Mouse (Mus musculus) heart, embryonic 11.5 days (tissue): Measurements from ENCODE around the gene Ttc21a. TPM values are rescaled to one million over a fixed set of nuclear protein-coding genes. Genes with fewer than 3 reads are reported as not detected.
A peak's percentile ranks its signal among the peaks of the same experiment; 100 is the strongest.

Experiments
- ATAC-seq: fragments of 200-750 bp; cut with Nextera tagmentation; replicated peaks from 2 replicates; pipeline ENCODE4 v1.8.0; 2017; ENCODE audit warnings: moderate library complexity; ENCODE audit not compliant: insufficient number of reproducible peaks, low FRiP score, low TSS enrichment
- H3K27ac ChIP-seq: fragments of 300-500 bp; sonication (generic); 2 replicates; pipeline ENCODE4 v1.5.1; 2014; ENCODE audit warnings: mild to moderate bottlenecking, low read depth, low read length
- H3K27me3 ChIP-seq: fragments of 300-500 bp; sonication (generic); 2 replicates; pipeline ENCODE4 v1.6.1; 2014; ENCODE audit warnings: mild to moderate bottlenecking, low read length, mixed read lengths; ENCODE audit not compliant: control insufficient read depth, insufficient read depth
- H3K36me3 ChIP-seq: fragments of 300-500 bp; sonication (generic); 2 replicates; pipeline ENCODE4 v1.6.1; 2014; ENCODE audit warnings: mild to moderate bottlenecking, low read length, moderate library complexity, mixed read lengths; ENCODE audit not compliant: control insufficient read depth, insufficient read depth
- H3K4me1 ChIP-seq: fragments of 300-500 bp; sonication (generic); 2 replicates; pipeline ENCODE4 v1.6.1; 2014; ENCODE audit warnings: low read length; ENCODE audit not compliant: control insufficient read depth, insufficient read depth
- H3K4me2 ChIP-seq: fragments of 300-500 bp; sonication (generic); 2 replicates; pipeline ENCODE4 v1.6.1; 2014; ENCODE audit warnings: mild to moderate bottlenecking, moderate library complexity
- H3K4me3 ChIP-seq: fragments of 300-500 bp; sonication (generic); 2 replicates; pipeline ENCODE4 v1.5.1; 2014; ENCODE audit warnings: low read depth, low read length
- H3K9ac ChIP-seq: fragments of 300-500 bp; sonication (generic); 2 replicates; pipeline ENCODE4 v1.6.1; 2014; ENCODE audit warnings: mild to moderate bottlenecking, low read depth, low read length, moderate library complexity
- H3K9me3 ChIP-seq: fragments of 300-500 bp; sonication (generic); replicated peaks from 2 replicates; pipeline ENCODE4 v1.6.1; 2016; ENCODE audit warnings: low read length; ENCODE audit not compliant: control insufficient read depth
- WGBS: fragments of 180-500 bp; shearing (Covaris S2); extraction: QIAGEN DNeasy Blood & Tissue Kit; methylation state at CpG from one replicate; pipeline ENCODE4 v1.1.7; 2014; ENCODE audit not compliant: insufficient replicate concordance; 5-methylcytosine and 5-hydroxymethylcytosine counted together
- polyA plus RNA-seq: library from polyadenylated mRNA; unstranded; fragments of >200 nt; fragmentation: Nextera tagmentation; extraction: Ambion mirVana; gene quantifications from 2 replicates; pipeline ENCODE4 v1.2.1, GENCODE M21; 2014

Gene Ttc21a
- polyA plus RNA-seq, 1 experiment from 2014 or later, result 0.23 TPM

DNA sequence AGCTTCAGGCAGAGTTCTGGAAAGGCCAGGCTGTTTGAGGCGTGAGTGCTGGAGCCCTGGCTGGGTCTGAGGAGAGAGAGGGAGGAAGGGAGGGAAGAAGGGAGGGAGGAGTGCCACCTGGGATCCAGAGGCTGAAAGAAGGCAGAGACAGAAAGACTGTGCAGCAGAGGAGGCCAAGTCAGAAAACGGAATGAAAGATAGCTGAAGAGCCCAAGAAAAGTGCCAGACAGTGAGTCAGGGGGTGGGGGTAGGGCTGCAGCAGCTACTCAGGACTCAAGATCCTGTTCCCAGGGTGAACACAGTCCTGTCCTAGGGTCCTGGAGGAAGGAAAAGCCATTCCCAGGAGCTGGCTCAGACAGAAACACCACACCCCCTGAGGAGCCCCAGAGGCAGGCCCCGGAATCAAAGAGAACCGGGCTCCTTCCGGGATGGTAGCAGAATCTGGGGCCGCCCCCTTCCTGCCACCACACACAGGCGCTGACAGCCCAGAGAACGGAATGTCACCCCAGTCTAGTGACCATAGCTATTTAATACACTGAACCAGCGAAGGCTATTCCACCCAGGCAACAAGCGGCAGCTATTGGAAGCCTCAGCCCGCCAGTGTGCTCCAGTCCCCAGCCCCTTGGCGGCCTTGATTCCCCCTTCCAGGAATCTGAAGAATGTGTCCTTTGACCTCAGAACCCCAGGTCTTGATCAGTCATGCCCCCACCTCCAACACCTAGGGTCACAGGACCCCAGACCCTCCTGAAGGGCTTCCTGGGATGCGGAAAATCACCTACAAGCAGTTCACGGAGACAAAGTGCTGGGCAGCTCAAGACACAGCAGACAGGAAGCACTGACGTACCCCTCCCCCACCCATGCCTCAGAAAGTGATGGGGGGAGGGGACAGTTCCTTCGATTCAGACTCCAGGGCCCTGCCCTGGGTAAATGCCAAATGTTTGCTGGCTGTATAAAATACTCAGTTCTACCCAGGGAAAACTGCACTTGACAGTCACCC, 44.1 kb downstream of the Ttc21a start:
- 0% methylated on average over 16 of the region's 16 CpGs for WGBS
- Histone ChIP-seq H3K4me1 (peaks cover 74% of the 10 kb centered on the region), H3K27ac (peak overlapping the region; percentile 98), H3K4me3 (peak overlapping the region; percentile 75), H3K9me3 (no peaks in the 10 kb centered on the region), H3K27me3 (no peaks in the 10 kb centered on the region), H3K36me3 (no peaks in the 10 kb centered on the region), H3K9ac (peak overlapping the region; percentile 66), H3K4me2 (peak overlapping the region; percentile 95)
- ATAC-seq, result peak; percentile 27; the same call in 1 of the 2 replicates

DNA sequence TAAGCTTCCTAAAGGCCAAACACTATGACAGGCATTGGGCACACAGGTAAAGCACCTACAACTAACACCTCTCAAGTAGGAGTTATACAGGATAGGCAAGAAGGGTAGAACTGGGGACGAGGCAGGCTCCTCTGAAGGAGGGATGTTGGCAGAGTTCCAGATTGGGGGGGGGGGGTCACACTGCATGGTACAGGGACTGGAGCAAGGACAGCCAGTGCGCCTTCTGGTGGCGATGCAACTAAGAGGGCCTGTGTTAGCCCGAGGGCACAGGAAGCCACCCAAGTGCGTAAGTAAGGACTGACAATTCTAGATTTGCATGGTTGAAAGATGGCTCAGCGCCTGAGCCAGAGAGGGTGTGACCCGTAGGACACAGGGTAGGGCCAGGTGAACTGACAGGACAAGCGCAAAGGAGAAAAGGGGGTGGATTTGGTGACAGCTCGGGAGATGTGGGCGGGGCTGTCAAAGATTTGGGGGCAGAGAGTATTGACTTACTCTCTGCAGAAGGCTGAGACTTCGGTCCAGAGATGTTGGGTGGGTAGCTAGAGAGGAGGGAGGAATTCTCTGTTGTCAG, 44.9 kb downstream of the Ttc21a start:
- H3K36me3 ChIP-seq, result no peaks in the 10 kb centered on the region
- H3K4me3 ChIP-seq, result peak overlapping the region; percentile 75
- 1% methylated on average over 11 of the region's 11 CpGs for WGBS
- H3K4me1 ChIP-seq, result peaks cover 65% of the 10 kb centered on the region
- ATAC-seq, result peak; percentile 56
- H3K9me3 ChIP-seq, result no peaks in the 10 kb centered on the region
- peak overlapping the region; percentile 98 for H3K27ac ChIP-seq
- peak overlapping the region; percentile 84 for H3K9ac ChIP-seq
- H3K4me2 ChIP-seq, result peak overlapping the region; percentile 95
- no peaks in the 10 kb centered on the region for H3K27me3 ChIP-seq

DNA sequence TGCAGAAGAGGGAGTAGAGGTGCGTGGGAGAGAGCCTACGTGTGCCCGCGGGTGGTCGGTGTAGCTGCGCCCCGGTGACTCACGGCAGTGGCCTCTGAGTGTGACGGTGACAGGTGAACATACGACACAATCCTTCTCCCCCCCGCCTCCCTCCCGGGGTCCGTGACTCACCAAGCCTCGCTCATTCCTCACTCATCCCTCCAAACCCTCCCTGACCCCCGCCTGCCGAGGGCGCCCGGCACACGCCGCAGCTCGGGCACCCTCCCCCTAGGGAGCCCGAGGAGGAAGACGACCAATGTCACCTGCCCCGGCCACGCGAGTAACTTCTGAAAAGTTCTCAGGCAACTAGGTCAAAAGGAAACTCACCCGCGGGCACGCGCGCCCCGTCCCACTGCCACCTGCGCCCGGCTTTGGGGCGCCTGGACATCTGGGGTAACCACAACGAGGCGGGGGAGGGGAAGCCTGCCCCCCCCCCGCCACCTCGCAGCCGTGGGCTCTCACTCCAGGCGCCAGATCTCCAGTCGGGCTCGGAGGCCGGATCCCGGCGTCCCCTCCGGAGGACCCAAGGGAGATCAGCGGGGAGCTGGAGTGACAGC, 45.6 kb downstream of the Ttc21a start:
- H3K4me3 ChIP-seq, result peak overlapping the region; percentile 75
- H3K9me3 ChIP-seq, result no peaks in the 10 kb centered on the region
- under 1% methylated on average over 45 of the region's 48 CpGs for WGBS
- peak overlapping the region; percentile 84 for H3K9ac ChIP-seq
- ATAC-seq, result peak; percentile 27; the same call in 1 of the 2 replicates
- H3K36me3 ChIP-seq, result no peaks in the 10 kb centered on the region
- peak overlapping the region; percentile 95 for H3K4me2 ChIP-seq
- H3K27me3 ChIP-seq, result no peaks in the 10 kb centered on the region
- peak overlapping the region; percentile 98 for H3K27ac ChIP-seq
- peaks cover 58% of the 10 kb centered on the region for H3K4me1 ChIP-seq

DNA sequence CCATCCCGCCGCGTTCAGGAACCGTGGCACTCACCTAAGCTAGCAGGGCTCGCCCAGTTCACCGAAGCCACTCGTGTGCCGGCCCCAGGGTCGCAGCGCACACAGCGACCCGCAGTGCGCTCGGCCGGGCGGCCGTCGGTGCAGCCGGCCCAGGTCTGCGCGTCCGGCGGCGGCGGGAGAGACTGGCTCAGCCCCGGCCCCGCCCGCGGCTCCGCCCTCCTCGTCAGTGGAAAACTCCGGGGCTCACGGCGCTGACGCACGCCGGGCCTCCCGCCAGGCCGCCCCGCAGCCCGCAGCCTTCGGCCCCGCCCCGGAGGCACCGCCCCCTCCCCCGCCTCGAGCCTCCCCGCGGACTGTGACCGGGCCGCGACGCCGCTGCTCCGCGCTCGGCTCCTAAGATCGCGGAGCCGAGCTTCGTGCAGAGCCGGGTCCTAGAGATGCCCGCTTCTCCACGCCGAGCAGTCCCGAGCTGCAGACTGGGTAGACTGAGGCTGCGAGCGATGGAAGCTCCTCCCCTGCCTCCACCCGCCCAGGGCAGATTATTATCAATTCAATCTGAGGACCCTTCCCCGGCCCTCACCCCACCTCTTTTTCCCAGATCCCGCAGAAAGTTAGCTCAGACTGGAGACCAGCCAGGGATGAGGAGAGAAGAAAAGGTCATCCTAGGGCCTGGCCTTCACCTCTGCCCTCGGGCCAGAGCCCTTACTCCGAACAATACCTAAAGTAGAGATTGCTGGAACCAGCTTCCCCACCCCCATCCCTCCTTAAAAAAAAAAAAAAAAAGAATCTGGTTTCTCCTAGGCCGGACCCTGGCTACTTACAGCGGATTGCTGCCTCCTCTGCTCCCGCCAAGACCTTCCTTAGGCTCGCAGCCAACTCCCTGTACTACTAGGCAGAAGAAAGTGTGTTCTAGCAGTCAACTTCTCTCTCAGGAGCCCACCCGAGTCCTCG, 46.5 kb downstream of the Ttc21a start:
- H3K4me3 ChIP-seq, result peak overlapping the region; percentile 75
- H3K4me1 ChIP-seq, result peaks cover 50% of the 10 kb centered on the region
- ATAC-seq, result peak; percentile 83

DNA sequence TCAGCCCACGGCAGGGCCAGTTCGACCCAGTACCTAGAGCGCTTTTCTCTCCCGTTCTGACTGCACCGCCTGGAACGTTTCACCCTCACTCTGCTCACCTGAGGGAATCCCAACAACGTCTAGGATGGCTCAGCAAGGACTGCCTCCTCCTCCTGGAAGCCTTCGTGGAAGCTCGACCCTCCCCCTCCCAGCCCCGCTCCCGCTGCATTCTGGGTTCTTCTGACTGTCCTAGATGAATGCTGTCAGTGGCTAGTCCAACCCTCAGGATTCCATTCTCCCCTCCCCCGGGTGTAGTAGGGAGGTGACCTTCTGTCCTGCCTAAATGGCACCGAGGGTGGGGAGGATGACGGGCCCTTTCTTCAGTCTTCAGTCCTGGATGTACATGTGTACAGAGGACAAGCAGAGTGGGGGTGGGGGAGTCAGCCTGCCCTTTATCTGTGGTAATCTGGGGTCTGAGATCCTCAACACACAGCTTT, 47.2 kb downstream of the Ttc21a start, which contains the start of gene Csrnp1:
Csrnp1 (minus strand) TSS at position 123 of the 476 bp plus-strand sequence.
- Histone ChIP-seq H3K27ac (peak within 1 kb of the TSS; percentile 98), H3K4me2 (peak within 1 kb of the TSS; percentile 95), H3K9ac (peak within 1 kb of the TSS; percentile 84), H3K4me1 (peaks cover 43% of the 10 kb centered on the region), H3K27me3 (no peaks in the 10 kb centered on the region), H3K36me3 (no peaks in the 10 kb centered on the region), H3K9me3 (no peaks in the 10 kb centered on the region), H3K4me3 (peak within 1 kb of the TSS; percentile 75)
- ATAC-seq, result no peak
- 6% methylated on average over 14 of the region's 14 CpGs for WGBS

More for the DNA sequence above, 46.5 kb downstream of the Ttc21a start:
- Histone ChIP-seq H3K27ac (peak overlapping the region; percentile 98), H3K27me3 (no peaks in the 10 kb centered on the region), H3K36me3 (no peaks in the 10 kb centered on the region), H3K9ac (peak overlapping the region; percentile 84), H3K9me3 (no peaks in the 10 kb centered on the region), H3K4me2 (peak overlapping the region; percentile 95)
- 1% methylated on average over 66 of the region's 79 CpGs for WGBS

DNA sequence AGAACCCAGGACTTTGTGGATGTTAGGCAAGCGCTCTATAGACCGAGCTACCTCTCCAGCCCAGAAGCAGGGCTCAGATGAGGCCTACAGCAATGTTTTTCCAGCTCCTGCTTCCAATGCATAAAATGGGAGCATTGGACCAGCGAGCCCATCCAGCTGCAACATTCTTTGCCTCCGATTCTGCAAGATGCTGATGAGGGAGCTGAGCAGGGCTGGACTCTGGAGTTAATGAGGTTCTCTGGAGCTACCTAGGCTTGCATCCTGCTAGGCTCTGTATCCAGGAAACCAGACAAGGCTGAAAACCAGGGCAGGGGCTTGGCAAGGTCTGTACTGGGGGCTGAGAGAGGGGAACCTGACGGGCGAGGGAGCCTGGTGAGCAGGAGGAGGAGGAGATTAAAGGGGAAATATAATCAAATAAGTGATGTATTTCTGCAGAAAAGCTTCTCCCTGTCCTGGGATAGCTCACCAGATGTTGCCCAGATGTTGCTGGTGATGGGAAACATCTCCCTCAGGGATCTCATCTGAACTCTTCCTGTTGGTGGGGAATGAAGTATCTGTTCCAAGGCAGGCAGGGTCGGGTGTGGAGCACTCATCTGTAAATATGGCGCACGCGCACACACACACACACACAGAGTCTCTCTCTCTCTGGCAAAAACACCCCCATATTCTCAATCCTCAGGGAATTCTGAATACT, 48.6 kb downstream of the Ttc21a start:
- H3K27me3 ChIP-seq, result no peaks in the 10 kb centered on the region
- no peak overlapping the region for H3K4me2 ChIP-seq
- H3K4me1 ChIP-seq, result peaks cover 29% of the 10 kb centered on the region
- WGBS, result 77% methylated on average over 10 of the region's 10 CpGs
- H3K4me3 ChIP-seq, result no peak overlapping the region
- H3K36me3 ChIP-seq, result no peaks in the 10 kb centered on the region
- ATAC-seq, result no peak
- no peaks in the 10 kb centered on the region for H3K9me3 ChIP-seq
- no peak overlapping the region for H3K9ac ChIP-seq
- no peak overlapping the region for H3K27ac ChIP-seq

DNA sequence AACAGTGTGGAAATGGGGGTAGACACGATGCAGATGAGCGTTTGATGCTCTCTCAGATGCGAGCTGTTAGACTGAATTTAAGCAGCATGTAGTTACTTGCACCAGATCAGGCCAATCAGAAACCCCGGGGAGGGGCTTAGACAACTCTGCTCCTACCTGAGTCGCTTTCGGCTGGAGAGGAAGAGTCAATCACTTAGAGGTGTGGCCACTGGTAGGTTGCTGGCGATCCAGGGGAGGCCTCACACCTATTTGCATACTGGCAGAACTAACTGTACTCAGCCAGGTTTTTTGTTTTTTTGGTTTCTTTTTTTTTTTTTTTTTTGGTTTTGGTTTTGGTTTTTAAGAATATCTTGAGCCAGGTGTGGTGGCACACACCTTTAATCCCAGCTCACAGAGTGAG, 50.9 kb downstream of the Ttc21a start:
- no peaks in the 10 kb centered on the region for H3K27me3 ChIP-seq
- no peak for ATAC-seq
- no peaks in the 10 kb centered on the region for H3K9me3 ChIP-seq
- H3K36me3 ChIP-seq, result no peaks in the 10 kb centered on the region
- no peak overlapping the region for H3K9ac ChIP-seq
- H3K4me3 ChIP-seq, result no peak overlapping the region
- WGBS, result 44% methylated on average over 7 of the region's 7 CpGs
- H3K27ac ChIP-seq, result no peak overlapping the region
- H3K4me1 ChIP-seq, result peaks cover 10% of the 10 kb centered on the region
- H3K4me2 ChIP-seq, result no peak overlapping the region
